Mouse (Mus musculus): ENCODE measurements around the gene Uncx.

Uncx gene

DNA sequence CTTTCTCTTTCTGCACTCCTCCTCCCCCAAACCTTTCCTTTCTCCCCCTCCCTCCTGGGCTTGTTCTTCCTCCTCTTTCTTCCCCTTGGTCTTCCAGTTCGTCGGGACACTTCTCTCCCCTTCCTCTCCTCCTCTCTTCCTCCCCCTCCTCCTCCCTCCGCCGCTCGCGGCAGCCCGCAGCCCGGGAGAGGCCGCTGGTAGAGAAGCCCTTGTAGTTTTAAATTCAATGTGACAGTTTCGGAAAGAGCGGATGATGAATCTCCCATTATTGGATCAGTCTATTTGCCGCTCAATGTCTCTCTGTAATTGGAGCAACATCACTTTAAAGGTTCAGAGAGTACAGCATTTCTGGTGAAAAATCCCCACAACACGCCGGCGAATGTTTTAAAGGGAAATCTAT, at the start of gene Uncx:
TSS of gene Uncx (plus strand) at position 281 of the 400 bp plus-strand sequence.
- DNase-seq (ENCODE audit: low spot score in 2 of 2), result no peak

DNA sequence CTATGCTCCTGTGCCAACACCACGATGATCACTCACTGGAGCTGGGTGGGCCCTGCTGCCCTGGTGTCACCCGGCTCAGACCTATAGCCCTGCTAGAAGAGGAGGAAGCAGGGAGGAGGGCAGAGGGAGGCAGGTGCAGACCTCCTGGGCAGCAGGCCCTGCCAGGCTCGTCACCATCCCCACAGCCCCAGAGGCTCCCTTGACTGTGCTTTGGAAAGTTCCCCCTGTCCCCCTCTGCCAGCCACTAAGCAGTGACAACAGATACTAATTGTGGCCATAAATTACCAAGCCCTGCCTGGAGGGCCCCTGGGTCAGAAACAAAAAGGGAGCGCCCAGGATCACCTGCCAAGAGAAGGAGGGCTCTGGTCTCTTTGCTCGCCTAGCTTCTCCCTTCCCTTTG, 49.6 kb upstream of the Uncx start:
- no peak for DNase-seq (ENCODE audit: low spot score in 2 of 2)

DNA sequence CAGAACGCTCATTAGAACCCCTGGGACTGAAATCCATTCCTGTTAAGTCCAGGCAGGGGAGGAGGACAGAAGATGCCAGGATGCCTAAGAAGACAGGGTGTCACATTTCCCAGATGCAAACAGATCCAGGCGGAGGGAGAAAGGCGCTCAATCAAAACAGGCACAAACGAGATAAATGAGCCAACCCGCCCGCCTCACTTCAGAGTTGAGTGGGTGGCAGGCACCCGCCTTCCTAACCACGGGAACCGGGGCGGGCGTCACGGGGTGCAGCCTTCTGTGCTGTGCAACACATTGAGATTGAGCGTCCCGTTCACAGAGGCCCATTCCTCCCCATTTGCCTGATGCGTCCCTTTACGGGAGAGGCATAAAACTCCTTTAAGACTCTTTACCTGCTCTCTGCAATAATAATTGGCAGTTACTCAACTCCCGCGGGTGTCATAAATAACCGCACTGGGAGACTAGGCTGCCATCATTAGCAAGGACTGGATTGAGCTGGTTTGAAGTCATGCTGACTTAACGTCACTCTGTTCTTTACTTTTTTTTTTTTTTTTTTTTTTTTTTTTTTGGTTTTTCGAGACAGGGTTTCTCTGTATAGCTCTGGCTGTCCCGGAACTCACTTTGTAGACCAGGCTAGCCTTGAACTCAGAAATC, 48.1 kb upstream of the Uncx start:
- no peak for DNase-seq (ENCODE audit: low spot score in 2 of 2)

DNA sequence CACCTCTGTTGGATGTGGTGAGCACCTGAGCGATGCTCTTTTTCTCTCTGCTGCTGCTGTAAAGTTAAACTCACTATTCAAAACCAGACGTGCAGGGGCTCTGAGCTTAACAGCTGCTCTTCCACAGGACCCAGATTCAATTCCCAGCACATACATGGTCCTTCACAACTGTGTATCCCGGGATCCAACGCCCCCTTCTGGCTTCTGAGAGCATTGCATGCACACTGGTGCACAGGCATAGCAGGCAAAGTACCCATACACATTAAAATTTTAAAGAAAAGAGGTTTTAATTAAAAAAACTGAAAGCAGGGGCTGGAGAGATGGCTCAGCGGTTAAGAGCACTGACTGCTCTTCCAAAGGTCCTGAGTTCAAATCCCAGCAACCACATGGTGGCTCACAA, 46.4 kb upstream of the Uncx start:
- DNase-seq (ENCODE audit: low spot score in 2 of 2), result no peak

DNA sequence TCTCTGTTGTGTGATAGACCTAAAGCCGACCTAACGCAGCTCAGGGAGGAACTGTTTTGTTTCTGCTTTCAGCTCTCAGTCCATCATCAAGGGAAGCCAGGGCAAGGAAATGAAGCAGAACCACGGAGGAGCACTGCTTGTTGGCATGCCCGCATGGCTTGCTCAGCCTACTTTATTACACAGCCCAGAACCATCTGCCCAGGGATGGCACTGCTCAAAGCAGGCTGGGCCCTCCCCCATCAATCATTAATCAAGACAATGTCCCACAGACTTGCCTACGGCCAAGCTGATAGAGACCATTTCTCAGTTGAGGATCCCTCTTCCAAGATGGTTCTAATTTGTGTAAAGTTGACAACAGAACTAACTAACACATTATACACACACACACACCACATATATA, 44.5 kb upstream of the Uncx start:
- no peak for DNase-seq (ENCODE audit: low spot score in 2 of 2)

DNA sequence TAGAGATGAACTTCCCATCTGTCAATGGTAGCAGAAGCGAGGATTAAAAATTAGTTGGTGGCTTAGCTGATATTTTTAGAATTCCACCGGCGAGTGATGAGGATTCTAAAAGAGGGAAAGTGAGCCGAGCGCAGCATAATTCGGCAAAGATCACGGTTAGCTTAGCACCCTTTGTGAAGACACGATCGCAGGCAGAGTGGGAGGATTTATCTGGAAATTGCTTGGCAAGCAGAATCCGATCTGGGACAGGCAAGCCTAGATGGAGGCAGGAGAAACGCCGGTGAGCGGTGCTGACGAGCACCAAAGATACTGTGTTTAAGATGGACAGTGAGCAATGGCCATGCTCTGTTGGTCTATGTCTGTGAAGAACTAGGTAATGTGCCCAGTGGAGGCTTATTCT, 41.0 kb upstream of the Uncx start:
- DNase-seq (ENCODE audit: low spot score in 2 of 2), result no peak

DNA sequence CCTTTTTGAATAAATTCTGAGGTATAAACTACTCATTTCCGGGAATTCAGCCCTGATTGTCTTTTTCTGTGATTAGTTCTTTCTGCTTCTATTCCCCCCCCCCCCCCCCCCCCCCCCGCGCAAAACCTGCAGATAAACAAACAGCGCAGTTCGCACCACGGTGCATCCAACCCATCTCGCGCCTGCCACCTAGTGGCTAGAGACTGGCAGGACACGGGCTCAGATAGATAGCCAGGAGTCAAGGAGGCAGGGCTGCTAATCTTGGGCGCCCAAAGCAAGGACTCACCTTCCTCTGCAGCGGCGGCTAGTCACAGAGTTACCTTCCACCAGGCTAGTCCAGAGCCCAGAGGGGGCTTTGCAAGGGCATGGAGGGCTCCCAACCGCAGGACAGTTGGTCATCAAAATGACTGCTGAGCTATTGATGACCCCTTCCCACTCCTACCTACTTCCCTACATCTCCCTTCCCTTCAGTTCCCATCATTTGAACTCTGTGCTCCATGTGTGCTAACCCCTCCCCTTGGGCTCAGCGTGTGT, 38.2 kb upstream of the Uncx start:
- peak; percentile 54 to 80 for DNase-seq (ENCODE audit: low spot score in 2 of 2)

DNA sequence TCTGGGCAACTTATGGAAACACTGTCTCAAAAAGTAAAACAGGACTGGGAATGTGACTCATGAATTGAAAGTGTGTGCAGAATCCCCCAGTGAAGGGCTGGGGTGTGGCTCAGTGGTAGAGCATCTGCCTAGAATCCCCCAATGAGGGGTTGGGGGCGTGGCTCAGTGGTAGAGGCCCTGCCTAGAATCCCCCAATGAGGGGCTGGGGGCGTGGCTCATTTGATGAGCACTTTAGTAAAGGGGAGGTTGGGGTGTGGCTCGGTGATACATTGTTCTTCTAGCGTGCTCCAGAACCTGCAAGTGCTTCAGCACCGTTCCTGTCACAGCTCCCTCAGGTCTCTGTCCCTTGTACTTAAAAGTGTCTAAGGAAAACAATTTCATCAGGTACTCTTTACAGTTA, 37.1 kb upstream of the Uncx start:
- no peak for DNase-seq (ENCODE audit: low spot score in 2 of 2)

DNA sequence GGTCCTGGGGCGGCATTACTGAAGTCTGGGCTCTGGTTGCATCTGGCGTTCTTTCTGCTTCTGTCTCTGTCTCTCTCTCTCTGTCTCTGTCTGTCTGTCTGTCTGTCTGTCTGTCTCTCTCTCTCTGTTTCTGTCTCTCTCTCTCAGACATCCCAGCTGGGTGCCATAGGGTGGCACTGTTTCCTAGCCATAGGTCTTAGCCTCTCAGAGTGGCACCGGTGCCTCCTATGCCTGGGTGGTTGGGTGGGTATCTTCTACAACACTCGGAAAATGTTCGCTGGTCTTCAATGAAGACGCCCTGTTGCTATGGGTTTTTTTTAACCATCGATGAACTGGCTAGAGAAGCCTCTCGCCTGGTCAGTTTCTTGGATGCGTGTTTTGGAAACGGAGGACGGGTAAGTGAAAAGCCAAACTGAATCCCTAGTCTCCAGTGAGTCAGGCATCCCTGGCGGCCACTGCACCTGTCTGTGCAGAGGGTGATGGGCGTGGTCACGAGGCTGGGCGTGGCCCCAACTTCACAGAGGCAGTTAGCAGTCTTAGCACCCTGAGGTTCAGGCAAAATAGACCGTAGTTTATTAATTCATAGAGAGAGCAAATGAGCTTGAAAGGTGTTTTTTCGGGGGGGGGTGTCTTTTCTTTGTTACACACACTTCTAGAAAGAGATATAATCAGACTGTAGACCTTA, 32.5 kb upstream of the Uncx start:
- DNase-seq (ENCODE audit: low spot score in 2 of 2), result no peak

DNA sequence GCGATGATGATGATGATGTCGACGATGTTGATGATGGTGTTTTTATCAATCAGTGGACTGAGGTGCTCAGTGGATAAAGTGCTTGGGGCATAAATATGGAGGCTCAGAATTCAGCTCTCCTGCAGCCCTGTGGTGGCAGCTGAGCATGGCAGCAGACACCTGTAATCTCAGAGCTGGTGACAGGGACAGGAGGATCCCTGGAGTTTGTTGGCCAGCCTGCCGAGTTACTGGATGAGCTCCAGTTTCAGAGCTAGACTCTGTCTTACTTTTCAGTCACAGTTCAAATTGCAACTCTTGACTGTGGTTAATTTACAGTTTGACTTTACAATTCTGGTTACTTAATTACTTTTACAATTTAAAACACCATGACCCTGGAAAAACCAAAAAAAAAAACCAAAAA, 31.1 kb upstream of the Uncx start:
- no peak for DNase-seq (ENCODE audit: low spot score in 2 of 2)

DNA sequence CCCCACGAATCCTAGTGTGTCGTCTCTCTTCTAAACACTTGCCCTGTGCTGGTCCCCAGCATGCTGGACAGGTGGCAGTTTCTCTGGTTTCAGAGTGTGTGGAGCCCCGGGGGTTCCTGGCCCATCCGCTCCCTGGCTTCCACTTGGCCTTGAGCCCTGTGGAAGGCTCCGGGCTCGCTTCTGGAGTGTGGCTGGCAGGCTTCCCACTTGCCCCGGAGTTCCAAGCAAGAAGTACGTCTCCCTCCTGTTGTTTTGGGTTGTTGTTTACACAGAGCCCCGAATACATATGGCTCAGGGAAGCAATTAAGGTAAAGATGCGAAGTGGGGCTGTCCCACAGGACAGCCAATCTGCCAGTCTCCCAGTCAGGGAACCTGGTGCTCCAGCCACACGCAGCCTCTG, 27.0 kb upstream of the Uncx start:
- no peak for DNase-seq (ENCODE audit: low spot score in 2 of 2)

DNA sequence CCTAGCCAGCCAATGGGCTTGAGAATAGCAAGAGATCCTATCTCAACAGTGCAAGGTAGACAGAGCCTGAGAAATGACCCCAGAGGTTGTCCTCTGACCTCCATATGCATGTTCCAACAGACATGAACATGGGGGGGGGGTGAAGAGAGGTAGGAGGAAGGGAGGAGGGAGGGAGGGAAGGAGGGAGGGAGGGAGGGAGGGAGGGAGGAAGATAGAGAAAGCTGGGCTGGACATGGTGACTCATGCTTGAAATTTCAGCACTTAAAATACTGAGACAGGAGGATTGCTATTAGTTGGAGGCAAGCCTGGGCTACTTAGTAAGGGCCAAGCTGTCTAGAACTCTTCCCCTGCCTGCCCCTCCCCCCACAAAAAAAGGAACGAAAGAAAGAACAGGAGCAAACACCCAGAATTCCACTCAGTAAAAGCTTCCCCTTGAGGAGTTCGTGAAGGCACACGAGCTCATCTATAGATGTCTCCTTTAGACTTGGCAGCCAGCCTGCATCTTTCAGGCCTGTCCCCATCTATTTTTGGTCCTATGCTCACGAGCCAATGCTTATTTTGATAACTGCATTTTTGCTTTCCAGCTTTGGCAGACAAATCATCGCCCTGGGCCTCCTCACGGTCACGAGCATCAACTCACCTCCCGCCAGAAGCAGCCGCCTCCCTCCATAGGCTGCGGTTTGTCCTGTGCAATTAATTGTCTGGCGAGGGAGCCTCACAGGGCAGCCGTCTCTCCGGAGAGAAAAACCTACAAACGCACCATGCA, 23.0 kb upstream of the Uncx start:
- DNase-seq (ENCODE audit: low spot score in 2 of 2), result no peak

DNA sequence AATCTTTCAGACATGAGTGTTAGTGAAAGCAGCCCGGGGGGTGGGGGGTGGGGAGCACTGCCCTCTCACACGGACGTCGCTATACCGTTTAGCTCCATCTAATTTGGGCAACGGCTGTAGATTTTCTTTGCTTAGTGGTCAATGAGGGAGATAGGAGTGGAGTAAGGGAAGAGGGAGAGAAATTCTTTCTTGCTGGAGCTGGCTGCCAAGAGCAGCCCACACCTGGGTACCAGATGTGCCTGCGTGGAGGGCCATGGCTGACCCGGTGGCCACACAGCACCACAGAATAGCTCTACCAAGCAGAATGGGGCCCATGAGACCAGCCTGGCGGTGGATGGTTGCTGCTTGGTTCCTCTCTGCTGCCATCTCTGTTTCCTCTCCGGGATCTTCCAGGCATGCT, 21.3 kb upstream of the Uncx start:
- DNase-seq (ENCODE audit: low spot score in 2 of 2), result no peak

DNA sequence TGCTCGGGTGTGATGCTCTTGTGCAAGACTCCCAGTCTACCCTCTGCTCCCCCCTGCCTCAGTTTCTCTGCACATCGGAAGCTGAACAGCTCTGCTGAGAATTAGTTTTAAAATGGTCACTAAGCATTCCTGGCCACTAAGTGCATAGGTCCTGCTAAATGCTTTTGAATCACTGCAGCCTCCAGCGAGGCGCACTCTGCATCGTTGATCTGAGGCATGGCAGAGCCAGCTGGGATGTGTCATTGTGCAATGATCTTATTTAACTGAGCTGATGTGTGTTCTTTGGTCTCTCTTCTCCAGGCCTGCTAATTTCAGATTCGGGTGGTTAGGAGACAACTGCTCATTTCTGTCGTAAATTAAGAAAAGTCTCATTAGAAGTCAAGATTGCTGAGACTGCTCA, 14.4 kb upstream of the Uncx start:
- no peak for DNase-seq (ENCODE audit: low spot score in 2 of 2)

DNA sequence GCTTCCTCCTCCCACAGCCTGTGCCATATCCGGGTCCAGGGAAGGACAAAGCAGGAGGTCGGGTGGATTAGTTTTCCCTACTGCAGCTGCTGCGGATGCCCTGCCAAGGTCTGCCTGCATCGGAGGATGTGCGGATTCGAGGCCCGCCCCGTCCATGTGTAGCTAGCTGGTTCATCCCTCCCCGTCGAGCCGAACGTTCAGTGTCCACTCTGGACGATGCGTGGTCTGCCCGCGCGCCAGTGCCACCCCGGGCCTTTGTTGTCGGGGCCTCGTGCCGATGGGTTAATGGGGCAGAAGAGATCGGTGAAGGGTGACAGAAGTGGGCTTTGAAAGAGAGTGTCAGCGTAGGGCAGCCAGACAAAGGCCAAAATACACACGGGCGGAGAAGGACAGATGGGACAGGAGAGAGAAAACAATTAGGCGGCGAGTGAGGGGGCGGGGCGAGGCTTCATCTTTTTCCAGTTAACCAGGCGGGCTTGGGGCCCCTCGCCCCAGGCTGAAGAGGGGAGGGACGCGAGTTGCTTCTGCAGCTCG, 7.8 kb upstream of the Uncx start:
- DNase-seq (ENCODE audit: low spot score in 2 of 2), result no peak

DNA sequence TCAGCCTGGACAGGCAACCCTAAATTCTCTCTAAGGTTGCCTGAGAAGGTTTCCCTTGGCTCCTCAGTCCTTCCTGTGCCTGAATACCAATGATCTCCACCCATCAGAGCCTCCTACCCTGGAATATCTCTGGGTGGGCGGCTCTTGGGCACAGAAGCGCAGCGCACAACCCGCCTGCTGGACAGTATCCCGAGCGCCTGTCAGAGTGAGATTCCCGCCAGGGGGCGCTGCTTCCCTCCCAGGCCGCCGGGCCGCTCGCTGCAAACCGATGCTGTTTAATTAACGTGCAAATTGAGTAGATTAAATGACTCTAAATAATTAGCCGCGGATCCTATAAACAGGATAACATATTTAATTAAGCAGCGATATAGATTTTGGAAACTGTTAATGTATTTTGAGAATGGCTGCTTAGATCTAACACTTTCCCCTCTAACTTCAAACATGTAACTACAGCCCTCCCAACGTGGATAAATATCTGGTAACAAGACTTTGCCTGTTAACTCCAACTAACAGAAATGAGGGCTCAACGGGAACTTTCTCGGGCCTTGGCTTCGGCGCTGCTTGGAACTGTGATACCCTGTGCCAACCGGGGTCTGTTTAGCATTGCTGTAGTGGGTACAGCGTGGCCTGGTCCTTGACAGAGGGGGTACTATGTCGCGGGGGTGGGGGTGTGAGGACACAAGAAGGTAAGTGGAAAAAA, 6.9 kb upstream of the Uncx start:
- peak in 1 of 2 experiments; percentile 62 for DNase-seq (ENCODE audit: low spot score in 2 of 2)

DNA sequence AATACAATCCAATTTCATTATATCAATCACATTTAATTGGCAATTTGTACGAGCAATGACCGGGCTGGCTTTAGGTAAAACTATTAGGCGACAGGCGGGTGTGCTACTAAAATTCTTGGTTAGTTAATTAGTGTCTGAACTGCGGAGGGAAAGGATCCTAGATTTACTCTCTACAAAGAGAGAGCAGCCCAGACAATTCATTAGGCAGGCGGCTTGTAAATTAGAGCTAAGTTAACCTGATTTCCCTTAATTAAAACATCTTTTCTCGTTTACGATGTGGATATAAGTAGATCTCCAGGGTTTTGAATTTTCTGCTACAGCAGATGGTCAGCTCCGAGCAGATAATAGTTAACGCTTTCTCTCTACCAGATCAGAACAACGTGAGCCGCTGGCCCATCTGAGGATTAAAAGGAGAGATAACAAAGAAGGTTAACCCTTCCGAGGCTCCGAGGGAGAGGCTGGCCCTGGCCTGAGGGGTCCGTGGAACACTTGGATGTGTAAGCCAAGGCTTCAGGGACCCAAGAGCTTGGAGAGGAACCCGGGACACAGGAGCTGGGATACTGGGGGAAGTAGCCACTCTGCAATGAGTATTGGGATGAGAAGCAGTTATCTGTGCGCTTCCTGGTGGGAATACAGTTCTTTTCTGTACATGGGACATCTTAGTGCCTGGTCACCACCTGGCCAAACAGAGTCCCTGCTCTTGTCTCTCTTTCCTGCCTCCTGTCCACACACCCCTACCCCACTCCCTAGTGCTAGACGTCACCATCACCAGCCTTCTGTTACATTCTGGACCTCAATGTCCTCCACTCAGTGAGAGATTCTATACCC, 6.2 kb upstream of the Uncx start:
- DNase-seq (ENCODE audit: low spot score in 2 of 2), result no peak

DNA sequence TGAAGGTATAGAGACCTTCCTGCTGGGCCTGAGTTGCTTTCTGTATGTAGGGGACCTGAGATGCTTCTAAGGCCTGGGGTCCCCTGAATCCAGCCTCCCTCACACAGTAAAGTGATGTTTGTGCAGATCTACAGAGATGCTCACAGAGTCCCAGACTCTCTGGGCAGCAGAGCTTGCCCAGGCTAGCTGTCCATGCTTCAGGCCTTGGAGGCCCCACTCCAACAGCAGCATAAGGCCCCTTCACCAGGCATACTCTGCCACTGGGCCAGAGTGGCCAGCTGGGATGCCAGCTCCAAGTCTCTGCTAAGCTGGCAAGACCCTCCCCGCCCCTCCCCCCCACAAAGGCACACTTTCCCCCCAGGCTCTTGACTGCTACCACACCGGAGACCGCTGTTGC, 5.6 kb upstream of the Uncx start:
- DNase-seq (ENCODE audit: low spot score in 2 of 2), result no peak

DNA sequence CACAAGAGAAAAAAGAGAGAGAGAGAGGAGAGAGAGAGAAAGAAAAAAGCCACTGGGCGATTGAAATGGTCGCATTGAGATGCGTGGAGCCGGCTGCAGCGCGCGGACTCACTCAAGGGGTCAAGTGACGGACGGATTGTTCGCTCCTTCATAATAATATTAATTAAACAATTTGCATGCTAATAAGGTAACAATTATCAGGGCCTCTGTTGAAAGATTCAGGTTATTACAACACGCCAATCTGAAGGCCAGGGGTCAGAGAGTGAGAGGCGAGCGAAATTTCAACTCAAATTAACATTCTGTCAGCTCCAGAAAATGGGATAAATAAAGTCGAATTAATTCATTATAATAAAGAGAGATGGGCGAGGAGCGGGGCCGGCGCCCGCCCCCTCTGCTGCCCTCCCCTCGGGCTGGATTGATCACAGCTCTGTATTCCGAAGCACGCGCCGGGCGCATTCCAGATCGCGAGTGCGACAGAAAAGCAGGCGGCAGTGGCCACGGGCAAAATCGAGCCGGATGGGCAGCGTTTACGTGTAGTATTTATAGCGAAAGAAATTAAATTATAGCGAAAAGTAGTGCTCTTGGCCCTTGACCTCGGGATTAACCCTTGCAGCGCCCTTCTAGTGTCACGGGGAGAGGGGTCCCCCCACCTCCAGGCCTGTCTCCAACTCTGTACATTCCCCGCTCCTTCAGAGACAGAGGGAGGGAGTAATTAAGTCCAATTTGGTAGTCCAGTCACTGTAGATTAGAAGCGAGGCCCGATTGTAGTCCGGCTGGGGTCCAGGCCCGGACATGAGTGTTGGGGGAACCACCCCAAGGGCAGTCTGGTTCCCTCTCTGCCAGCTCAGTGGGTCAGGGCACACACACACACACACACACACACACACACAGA, 1.9 kb upstream of the Uncx start:
- DNase-seq (ENCODE audit: low spot score in 2 of 2), result no peak

DNA sequence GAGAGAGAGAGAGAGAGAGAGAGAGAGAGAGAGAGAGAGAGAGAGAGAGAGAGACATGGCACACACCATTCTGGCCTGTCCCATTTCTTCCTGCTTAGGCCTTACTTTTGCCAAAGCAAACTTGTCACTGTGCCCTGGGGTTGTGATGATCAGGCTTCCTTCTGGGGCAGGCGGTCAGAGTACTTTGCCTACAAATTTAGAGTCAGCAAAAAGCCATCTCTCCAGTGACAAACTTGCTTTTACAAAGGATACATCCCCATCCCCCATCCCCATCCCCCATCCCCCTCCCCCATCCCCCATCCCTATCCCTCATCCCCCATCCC, 1.3 kb upstream of the Uncx start:
- no peak for DNase-seq (ENCODE audit: low spot score in 2 of 2)

Data from spleen, postnatal 14 days (tissue).